Mouse (Mus musculus) hematopoietic stem cell, adult 5-6 weeks (primary cell): ENCODE measurements around the gene Calml3. TPM values are rescaled to one million over a fixed set of nuclear protein-coding genes. Genes with fewer than 3 reads are reported as not detected.

Source experiments
- ATAC-seq, 2 experiments: fragments of 125-278 bp in 1 of 2; replicated peaks in 1 of 2; 2 replicates each; pipeline ENCODE4 v1.8.0; 2016 to 2017; ENCODE audit warnings: inconsistent platforms in 2 of 2, mild to moderate bottlenecking in 2 of 2, moderate number of reproducible peaks in 2 of 2, low read depth in 1 of 2, moderate TSS enrichment in 1 of 2; ENCODE audit not compliant: low FRiP score in 2 of 2, poor library complexity in 2 of 2, severe bottlenecking in 2 of 2, insufficient read depth in 1 of 2, low TSS enrichment in 1 of 2
- total RNA-seq: library from RNA; stranded (forward); fragments of 172-1452, 232-1000 nt; gene quantifications from 2 replicates; pipeline ENCODE4 v1.2.3, GENCODE M21; 2017

The Calml3 gene
- total RNA-seq, 1 experiment from 2014 or later, result not detected

- no peak for ATAC-seq
These were observed 14.6 kb downstream of the Calml3 start for GRCm38 (mm10) chr13:3789531-3789930.

DNA sequence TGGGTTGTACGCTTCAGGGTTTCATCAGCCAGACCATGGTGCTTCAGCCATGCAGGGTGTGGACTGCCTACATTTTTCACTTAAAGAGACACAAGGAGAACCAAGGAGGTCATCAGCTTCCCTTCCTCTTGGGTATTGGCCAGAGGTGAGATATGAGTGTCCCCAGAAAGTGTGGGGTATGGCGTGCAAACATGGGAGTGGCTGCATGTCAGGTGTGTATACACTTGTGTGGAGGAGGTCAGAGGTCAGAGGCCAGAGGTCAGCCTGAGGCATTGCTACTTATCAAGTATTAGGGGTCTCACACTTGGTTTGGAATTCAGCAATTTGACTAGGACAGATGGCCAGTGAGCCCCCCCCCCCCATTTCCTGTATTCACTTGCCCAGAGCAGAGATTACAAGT lies 15.5 kb downstream of the Calml3 start:
- ATAC-seq, result no peak

- no peak for ATAC-seq
These were observed 16.5 kb downstream of the Calml3 start for GRCm38 (mm10) chr13:3787644-3788043.

DNA sequence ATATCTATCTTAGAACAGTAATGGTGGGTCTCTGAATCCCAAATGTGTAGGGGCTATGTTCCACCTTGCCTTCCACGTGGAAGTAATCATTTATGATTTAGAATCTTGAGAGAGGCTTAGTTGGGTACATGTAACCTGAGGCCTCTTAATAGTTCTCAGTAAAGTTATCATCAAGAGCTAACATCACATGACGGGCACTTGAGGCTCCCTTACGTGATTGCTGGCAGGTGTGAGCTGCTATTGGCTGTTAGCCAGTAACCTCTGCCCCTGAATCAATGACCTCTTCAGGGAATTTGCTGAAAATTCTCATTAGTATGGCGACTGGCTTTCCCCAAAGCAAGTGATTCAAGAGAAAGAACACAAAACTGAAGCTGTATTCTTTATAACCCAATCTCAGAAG lies 17.0 kb downstream of the Calml3 start:
- ATAC-seq, result no peak

DNA sequence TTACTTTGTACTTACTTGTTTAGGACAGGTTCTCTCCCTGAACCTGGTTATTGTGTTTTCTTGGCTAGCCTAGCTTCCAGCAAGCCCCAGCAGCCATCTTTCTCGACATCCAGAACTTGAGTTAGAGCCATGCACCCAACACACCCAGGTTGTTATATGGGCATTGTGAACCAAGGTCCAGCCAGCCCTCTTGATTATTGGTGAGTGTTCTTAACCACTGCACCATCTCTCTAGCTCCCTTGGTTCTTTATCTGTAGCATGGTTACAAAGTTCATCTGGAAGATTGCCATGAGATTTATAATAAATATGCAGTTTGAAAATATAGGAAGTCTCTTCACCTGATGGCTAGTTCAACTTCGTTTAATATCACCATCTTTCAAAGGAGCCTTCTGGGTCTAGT lies 20.5 kb downstream of the Calml3 start:
- ATAC-seq, result no peak

- ATAC-seq, result peak; percentile 73 to 80
These were observed 21.6 kb downstream of the Calml3 start for GRCm38 (mm10) chr13:3782499-3782898.

GRCm38 (mm10) chr13:3779575-3780226 lies 24.4 kb downstream of the Calml3 start:
- ATAC-seq, result peak; percentile 25 to 59

DNA sequence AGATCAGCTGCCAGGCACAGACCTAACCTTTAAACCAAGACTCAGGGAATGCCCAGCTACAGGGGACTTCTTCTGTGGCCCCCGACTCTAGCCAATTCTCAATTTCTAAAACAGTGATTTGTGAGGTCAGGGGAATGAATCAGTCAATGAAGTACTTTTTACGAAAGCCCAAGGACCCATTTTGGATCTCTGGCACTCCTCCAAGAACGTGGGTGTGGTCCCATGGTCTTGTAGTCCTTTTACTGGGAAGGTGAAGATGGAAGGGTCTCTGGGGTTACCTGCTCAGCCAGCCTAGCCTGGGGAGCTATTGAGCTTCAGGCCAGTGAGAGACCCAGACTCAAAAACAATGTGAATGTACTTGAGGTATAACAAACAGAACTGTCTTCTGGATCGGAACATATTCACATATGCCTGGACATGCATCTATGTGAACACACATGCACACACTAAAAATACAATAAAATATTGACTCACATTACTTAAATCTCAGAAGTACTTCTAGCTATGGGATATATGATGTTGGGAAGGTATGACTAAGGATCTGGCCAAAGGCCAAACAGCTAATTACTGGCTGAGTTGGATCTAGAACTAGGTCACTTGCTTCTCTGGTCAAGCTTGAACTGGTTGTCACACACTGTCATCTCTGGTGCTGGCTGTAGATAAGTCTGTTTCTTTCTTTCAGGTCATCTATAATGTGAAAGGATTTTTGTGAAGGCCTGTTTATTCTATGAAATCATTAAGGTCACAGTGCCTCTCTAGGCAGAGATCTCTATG lies 25.3 kb downstream of the Calml3 start:
- ATAC-seq, result no peak

DNA sequence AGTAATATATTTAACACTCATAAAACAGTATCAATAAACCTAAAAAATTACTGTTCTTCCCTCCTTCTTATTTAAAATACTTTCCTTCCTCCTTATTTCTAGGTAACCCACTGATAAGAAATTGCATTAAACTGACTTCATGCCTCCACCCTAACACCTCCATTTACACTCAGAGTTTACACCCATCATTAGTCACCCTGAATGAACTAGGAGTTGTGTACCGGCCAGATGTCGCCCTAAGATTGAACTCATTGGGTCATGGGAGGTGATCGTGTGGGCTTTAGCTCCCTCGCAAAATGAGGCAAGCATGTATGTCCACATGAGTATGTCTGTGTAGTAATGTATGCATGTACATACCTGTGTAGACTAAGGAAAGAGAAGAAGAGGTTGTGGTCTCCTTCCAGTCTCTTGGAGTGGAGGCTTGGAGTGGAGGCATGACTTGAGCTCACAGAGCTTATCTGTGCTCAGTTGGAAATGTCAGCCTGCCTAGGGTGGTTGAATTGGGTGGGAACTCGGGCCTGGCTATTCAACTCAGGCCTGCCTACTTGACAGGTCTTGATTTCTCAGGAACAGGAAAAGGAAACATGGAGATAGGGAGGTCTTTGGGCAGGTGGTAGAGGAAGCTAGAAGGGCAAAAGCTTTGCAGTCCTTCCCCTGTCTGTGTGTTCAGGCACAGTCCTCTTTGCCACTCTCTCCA lies 26.8 kb downstream of the Calml3 start:
- no peak for ATAC-seq

DNA sequence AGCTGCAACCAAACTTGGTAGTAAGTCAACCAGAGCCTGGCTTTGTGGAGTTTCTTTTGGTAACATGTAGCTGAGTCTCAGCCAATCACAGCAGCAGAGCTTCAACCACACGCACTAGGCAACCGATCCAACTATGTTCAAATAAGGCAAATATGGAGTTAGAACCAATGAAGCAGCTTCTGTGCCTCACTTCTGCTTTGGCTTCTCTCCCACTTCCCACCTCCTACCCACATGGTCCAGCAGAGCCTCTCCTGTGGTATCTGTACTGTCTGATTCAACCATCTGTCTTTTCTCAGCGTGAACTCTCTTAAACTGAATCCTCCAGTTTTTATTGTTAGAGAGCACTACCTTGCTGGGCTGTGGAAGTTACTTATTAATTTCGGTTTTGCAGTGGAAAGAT lies 27.7 kb downstream of the Calml3 start:
- peak; percentile 34 to 61; a peak in 3 of 4 replicates for ATAC-seq

DNA sequence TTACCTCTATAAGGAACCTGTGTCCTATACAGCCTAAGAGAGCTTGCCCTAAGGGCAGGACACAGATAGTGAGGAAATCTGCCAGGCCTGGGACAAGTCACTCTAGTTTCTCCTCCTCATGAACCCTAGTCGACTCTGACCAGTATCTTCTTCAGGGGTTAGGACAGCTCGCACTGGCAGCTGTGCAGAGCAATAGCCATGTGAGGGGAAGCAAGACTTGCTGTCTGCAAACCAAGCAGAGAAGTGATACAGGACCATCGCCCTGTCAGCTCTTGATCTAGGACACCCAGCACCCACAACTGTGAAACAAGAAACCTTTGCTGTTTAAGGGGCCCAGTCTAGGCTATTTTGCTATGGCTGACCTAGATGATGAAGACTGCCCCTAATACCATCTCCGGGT lies 29.1 kb downstream of the Calml3 start:
- no peak for ATAC-seq

- ATAC-seq, result no peak
These were observed 29.8 kb downstream of the Calml3 start for GRCm38 (mm10) chr13:3774280-3774679.

- no peak for ATAC-seq
These were observed 30.9 kb downstream of the Calml3 start for GRCm38 (mm10) chr13:3773149-3773688.

DNA sequence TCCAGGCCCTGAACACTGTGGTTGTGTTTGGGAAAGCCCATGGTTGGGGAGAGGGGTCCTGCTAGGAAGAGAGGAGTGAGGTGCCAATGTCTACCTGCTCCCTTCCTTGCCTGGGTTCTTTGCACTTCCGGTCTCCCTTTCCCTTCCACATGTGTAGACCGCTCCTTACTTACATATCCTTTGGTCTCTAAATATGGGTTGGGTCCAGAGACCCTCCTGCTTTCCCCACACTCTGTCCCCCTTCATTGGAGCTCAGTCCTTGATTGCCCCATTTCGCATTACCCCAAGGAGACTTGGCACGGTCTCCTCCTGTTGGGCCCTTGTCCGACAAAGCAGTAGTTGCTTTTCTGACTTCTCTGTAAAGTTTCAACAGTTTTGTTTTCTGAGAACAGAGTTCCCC lies 32.9 kb downstream of the Calml3 start:
- no peak for ATAC-seq

DNA sequence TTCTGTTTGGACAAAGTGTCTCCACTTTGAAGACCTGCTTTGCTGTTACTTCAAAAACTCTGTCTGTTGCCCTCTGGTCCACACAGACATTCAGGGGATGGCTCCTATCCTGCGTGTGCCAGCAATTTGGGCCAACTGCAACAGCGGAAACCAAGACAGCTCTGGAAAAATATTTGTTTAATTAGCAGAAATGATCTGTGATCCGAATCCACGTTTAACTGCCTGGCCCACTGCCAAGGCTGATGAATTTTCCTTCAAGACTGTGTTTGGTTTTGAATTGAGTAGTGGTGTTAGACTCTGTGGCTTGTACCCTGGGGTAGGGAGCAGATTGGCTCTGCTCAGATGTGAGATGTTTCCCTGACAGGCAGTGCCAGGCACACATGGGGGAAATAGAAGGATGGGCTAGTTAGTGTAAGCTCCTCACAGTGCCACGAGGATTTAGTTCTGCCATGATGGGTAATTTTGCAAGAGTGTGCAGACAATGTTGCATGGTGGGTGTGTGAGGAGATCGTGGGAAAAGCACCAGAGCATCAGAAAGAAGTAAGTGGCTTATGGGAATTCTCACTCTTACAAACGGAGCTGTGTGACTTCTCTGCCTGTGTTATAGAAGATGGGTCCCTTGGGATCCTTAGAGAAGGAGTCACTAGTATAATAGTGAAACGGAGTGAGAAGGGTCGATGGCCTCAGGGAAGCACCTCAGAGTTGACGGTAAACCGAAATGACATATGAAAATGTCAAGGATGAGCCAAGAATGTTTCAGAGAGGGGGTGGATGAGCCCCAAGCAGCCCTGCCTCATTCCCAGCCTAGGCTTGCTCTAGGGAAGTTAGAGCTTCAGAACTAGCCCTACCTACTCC lies 33.7 kb downstream of the Calml3 start:
- ATAC-seq, result no peak

DNA sequence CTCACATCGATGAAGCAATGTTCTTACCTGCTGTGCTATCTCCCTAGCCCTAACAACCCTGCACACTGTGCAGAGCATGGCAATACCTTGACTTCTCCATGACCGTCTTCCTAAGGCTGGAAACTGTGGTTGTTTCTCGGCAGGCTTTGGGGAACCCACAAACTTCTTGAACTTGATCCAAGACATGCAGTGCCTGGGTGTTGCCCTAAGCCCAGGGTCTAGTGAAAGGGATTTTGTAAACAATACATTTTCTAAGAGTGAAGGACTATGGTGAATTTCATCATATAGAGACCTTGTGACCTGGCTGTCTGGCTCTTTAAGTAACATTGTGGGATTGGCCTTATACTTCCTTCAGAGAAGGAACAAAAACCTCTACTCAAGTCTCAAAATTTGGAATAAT lies 34.6 kb downstream of the Calml3 start:
- ATAC-seq, result peak; percentile 63 to 72

DNA sequence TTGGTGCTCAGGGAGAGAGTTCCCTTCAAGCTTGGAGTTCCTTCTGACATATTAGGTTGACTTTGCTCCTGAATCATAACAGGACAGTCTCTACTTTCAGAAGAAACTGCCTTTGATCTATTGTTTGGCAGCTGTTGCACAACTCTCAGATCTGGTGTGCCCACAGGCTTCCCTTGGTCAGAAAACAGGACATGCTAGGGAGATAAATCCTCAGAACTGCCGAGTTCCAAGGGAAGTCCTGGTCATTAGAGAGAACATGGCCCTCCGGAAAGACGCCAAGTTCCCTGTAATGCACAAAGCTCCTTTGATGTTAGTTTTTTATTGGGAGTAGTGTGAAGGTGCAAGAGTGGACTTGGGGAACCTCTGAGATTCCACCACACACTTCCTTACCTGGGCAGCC lies 35.5 kb downstream of the Calml3 start:
- peak in 1 of 2 experiments; percentile 15; a peak in 1 of 4 replicates for ATAC-seq
